Mouse (Mus musculus) splenic B cell, adult 2 months (primary cell): ENCODE data around the gene Gm20388.

Experiments used
- DNase-seq: peaks from one replicate; pipeline ENCODE4 v3.0.0-alpha.2; 2011; ENCODE audit warnings: low read depth, low spot score
- H3K27me3 ChIP-seq: 2 replicates; pipeline ENCODE4 v1.6.1; 2012; ENCODE audit warnings: mild to moderate bottlenecking, low read length, moderate library complexity, mixed read lengths; ENCODE audit not compliant: control insufficient read depth, poor library complexity, insufficient read depth, severe bottlenecking
- H3K36me3 ChIP-seq: 2 replicates; pipeline ENCODE4 v1.6.1; 2012; ENCODE audit warnings: mild to moderate bottlenecking, low read length, moderate library complexity, mixed read lengths; ENCODE audit not compliant: control insufficient read depth, poor library complexity, insufficient read depth, severe bottlenecking

Gm20388 gene

DNA sequence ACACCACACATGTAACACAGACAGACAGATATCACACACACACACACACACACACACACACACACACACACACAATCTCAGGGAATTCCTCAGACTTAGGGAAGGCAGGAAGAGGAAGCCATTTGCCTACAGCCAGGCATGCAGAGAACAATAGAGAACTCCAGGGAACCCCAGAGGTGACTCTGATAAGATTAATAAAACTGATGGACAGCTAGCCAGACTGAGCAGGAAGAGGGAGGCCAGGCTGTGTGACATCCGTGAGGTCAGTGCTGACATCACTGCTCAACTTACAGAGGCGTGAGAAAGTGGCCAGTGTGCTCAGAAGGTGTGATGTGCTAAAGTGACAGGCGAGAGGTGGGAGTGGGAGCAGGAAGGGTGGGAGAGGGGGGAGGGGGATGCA, 1290.3 kb downstream of the Gm20388 start:
- DNase-seq: no peak
- Histone ChIP-seq H3K27me3 (no peaks in the 10 kb centered on the region), H3K36me3 (no peaks in the 10 kb centered on the region)

DNA sequence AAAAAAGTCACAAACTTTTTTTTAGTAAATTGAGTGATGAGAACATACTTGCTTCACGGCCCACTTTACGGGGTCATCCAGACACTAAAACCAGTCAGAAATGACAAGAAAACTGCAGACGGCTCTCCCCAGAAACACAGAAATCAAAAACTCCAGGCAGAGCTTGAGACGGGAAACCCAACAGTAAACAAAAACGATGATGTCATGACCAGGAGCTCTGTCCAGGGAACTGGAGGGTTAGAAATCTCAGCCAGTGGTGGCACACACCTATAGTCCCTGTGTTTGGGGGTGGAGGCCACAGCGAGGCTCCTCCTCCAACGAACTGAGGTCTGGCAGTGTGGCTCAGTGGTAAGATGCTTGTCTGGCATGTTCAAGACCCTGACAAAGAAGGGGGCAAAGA, 1291.0 kb downstream of the Gm20388 start:
- Histone ChIP-seq H3K36me3 (no peaks in the 10 kb centered on the region), H3K27me3 (no peaks in the 10 kb centered on the region)
- no peak for DNase-seq

DNA sequence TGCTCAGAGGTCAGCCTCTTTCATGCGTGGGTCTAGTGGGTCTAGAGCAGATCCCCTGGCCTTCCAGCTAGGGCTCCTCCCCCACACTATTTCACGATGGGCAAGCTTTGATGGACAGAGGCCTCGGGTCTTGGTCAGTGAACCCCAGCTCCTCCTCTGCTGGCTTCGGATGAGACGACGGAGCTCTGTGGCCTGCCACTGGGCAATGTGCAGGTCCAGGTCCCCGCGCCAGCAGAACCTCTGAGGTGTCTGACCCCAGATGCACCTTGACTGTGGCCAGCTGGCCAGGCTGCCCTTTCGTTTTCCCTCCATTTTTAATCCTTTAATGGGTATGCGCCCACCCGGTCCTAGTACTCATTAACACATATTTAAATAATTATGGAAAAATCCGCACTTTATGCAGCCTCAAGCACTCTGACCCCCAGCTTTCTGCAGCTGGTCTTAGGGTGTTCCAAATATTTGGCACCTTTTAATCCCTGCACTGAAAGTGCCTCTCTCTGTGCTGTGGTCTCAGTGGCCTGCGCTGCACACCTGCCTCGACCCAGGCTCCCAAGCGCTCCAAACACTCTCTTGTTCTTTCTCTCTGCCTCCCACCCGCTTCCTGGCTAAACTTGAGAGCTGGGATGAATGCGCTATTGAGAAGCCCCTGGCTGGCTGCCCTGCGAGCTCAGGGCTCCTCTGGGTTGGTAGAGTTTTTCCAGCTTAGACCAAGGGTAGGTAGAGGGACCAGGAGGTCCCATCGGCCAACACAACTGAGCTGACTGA, 1293.2 kb downstream of the Gm20388 start:
- H3K36me3 ChIP-seq: no peaks in the 10 kb centered on the region
- DNase-seq: no peak
- H3K27me3 ChIP-seq: no peaks in the 10 kb centered on the region

DNA sequence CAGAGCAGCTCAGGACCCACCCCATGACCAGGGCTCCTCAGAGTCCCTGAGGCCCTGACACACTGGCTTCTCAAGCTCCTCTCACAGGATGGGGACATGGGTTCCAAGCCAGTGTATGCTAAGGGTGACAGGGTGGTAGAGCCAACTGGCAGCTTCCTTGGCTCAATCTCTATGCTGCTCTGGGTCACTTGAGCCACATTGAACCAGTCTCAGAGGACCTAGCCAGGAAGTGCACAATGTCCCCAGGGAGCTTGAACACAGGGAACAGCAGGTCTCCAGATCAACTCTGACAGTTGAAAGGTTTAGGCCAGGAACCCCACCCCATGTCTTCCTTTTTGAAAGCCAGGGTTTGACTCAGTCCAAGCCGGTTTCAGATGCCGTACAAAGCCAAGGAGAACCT, 1296.5 kb downstream of the Gm20388 start:
- Histone ChIP-seq H3K36me3 (no peaks in the 10 kb centered on the region), H3K27me3 (no peaks in the 10 kb centered on the region)
- DNase-seq: no peak

DNA sequence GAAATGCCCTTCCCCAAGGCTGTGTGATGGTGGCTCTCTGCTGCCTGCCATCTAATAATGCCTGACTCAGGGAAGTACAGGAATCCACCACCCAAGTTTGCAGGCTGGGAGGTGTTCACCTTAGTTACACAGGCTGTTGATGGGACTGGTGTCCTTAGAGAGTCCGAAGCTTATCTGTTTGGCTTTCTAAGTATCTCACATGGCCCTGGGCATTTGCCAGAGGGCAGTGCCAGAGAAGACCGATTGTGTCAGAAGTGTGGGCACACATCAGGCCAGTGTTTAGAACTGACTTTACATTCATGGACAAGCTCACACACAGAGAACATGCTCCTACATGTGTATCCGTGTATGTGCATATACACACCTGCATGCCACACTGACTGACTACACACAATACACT, 1300.0 kb downstream of the Gm20388 start:
- no peak for DNase-seq
- H3K36me3 ChIP-seq: no peaks in the 10 kb centered on the region
- no peaks in the 10 kb centered on the region for H3K27me3 ChIP-seq

DNA sequence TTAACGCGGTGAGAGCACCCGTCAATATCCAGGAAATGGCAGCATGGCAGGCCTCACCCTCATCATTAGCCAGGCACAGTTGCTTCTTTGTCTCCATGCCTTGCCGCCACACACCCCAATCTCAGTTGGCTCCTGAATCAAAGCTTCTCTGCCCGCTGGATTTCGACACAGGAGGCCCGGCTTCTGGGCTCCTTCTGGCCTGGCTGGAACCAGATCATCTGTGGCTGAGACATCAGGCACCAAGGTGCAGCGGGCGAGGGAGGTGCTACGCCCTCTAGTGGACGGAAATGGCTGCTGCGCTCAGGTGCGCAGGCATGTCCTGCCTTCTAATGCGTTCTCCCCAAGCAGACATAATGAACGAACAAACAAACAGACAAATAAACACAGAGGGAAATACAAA, 1302.6 kb downstream of the Gm20388 start:
- peak; percentile 32 for DNase-seq
- Histone ChIP-seq H3K36me3 (no peaks in the 10 kb centered on the region), H3K27me3 (no peaks in the 10 kb centered on the region)

DNA sequence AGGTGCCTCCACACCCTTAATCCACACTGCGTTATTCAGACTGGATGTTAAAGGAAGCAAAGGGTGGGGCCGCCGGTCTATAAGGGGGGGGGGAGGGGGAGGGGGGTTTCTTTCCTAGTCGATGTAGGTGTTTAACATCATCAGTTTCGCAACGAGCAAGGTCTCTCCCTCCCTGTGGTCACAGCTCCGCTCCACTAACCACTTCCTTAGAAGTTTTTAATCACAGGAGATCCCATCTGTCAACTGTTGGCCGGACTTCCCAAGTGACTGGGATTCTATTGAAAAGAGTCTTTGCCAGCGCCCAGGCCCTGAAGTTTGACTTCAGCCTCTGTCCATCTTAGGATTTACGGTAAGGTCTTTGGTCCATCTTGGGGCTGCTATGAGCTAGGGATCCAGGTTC, 1303.0 kb downstream of the Gm20388 start:
- H3K36me3 ChIP-seq: no peaks in the 10 kb centered on the region
- no peak for DNase-seq

DNA sequence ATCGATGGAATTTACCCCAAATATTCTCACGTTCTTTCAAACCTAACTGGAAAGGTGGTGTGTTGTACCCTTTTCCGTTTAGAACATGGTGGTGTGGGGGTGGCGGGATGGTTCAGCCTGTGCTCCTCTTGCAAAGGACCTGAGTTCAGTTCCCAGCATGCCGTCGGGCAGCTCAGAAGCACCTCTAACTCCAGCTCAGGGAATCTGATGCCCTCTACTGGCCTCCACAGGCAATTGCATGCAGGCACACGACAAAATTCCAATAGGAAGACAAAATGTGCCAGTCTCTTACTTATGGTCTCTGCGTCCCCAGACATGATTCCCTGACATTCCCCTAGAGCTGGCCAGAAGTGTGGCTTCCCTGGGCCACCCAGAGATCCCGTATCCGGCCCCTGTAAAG, 1304.3 kb downstream of the Gm20388 start:
- DNase-seq: peak; percentile 8

More for the DNA sequence above, 1303.0 kb downstream of the Gm20388 start:
- no peaks in the 10 kb centered on the region for H3K27me3 ChIP-seq

DNA sequence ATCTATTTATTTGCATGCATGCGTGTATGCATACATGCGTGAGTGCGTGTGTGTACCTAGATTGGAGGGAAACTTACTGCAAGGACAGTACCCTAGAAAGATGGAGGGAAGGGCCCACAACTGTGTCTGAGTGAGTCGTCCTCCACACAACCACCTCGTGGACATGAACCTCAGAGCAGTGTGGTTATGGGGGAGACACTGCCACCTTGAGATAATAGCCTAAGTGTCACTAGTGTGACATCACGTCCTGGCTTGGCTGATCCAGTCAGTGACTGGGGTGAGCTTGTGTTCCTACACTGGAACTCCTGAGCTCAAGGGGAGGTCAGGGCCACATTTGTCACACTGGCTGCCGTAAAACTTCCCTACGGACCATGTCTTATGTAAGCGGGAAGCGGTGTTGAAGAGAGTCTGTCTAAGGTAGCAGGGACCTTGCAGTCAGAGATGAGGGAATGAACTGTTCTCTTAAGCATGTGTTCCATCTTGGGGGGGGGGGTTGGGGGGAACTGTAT, 1305.9 kb downstream of the Gm20388 start:
- no peak for DNase-seq
- no peaks in the 10 kb centered on the region for H3K27me3 ChIP-seq
- no peaks in the 10 kb centered on the region for H3K36me3 ChIP-seq

More for the DNA sequence above, 1304.3 kb downstream of the Gm20388 start:
- H3K27me3 ChIP-seq: no peaks in the 10 kb centered on the region
- no peaks in the 10 kb centered on the region for H3K36me3 ChIP-seq

DNA sequence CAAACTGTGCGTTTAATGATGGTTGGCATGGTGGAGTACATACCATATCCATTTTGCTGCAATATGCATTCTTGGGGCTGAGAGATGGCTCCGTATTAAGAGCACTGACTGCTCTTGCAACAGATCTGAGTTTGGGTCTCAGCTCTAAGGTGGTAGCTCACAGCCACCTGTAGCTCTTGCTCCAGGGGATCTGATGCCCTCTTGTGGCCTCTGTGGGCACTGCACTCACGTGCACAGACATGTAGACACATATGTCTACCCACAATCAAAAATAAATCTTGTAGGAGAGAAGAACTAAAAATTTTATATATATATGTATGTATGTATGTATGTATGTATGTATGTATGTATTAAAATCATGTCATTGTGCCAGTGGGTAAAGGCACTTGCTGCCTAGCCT, 1307.8 kb downstream of the Gm20388 start:
- peak; percentile 49 for DNase-seq
- no peaks in the 10 kb centered on the region for H3K36me3 ChIP-seq
- no peaks in the 10 kb centered on the region for H3K27me3 ChIP-seq

DNA sequence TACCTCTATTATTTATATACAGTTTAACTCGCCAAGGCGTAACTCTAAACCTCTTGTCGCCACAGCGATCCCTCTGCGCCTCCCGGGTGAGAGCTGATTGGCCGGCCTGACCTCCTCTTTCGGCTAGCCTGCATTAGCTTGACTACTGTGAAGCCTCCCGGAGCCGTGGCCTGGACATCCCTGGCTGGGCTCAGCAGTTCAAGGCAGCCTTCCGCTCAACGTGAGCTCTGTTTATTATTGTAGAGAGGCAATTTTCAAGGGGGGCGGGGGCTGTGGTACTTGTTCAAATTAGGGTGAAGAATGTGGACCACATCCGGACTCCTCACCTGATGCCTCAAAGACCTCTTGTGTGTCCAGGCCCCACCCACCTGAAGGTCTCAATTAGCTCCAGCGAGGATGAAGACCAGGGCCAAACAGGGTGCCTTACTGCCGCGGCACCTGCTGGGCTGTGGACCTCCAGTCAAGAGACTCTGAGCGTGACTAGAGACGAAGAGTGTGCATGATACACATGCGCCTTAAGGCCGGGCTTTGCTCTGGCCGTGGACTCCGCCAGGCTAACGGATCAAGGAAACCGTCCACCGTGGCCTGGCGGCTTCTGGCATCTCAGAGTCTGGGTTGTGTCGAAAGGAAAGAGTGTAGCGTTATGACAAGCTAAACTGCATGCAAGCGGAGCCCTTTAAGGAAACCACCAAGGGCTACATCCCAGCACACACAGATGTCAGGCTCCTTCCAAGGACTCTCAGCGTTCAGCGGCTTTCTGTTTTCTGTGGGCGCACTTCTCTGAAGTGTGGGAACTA, 1309.7 kb downstream of the Gm20388 start:
- DNase-seq: no peak
- H3K27me3 ChIP-seq: no peaks in the 10 kb centered on the region
- no peaks in the 10 kb centered on the region for H3K36me3 ChIP-seq

DNA sequence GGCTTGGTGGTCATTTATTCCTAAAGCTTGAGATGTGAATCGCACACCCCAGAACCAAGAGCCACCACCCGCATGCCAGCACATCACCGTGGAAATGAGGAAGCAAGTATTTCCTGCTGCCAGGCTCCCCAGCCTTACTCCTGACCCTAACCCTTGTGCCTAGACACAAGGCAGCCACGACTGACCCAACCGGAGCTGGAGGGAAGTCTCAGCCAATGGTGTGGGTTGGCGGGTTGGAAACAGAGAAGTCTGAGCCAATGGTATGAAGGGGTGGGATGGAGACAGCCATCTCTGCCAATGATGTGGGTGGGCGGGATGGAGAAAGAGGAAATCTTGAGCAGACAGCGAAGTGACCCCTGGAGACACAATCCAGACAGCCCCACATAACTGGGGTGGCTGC, 1314.1 kb downstream of the Gm20388 start:
- Histone ChIP-seq H3K36me3 (no peaks in the 10 kb centered on the region), H3K27me3 (no peaks in the 10 kb centered on the region)
- no peak for DNase-seq

DNA sequence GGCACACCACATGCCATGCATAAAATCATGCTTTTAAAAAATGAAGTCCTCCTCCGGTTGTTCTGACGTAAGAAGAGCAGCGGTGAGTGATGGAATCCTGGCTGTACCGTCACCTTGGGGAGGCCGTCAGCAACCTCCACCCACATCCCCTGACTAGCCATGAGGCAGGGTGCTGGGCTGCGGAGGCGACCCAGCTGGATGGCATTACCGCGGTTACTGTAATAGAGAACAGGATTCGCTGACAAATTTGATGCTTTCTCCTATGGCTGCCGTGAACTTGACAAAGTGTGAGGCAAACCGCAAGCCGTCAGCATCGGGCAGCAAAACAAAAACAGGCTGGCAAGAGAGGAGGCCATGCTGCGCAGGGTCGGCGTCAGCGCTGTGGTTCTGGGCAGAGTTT, 1317.1 kb downstream of the Gm20388 start:
- Histone ChIP-seq H3K27me3 (no peaks in the 10 kb centered on the region), H3K36me3 (no peaks in the 10 kb centered on the region)
- no peak for DNase-seq

DNA sequence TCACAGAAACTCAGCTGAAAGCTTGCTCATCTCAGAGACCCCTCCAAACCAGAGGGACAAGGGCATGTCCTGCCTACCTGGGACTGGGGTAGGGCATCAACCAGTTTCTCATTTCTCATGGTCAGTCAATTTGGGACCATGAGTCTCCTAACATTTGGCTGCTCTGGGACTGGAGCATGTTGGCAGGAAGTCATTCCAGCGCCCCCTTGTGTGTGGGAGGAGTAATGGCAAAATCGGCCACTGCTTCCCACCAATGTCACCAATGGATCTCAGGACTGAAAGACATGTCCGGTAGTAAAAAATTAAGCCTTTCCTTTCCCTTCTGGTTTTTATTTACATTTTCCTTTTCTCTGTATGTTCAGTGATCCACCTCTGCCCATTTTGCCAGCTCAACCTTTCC, 1318.3 kb downstream of the Gm20388 start:
- H3K27me3 ChIP-seq: no peaks in the 10 kb centered on the region
- no peaks in the 10 kb centered on the region for H3K36me3 ChIP-seq
- DNase-seq: peak; percentile 25

DNA sequence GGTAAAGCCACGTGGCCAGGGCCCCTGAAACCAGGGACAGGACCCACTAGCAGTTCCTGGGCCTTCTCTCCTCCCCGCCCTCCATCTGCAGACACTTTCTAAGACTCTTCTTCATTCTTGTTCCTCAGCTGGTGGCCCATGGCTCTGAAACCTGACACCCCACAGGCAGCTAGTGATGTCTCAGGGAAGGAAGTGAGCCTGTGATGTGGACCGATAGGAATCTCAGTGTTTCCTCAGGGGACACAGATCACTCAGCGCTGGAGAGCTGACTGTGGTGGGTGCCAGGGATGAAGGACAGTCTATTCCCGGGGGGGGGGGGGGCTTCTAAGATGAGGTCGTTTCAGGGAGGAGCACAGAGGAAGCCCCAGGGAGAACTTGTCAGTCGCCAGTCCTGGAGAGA, 1318.9 kb downstream of the Gm20388 start:
- Histone ChIP-seq H3K36me3 (no peaks in the 10 kb centered on the region), H3K27me3 (no peaks in the 10 kb centered on the region)
- DNase-seq: no peak
